Mouse (Mus musculus) layer of hippocampus, postnatal 10 days (tissue): ENCODE measurements at regions not wholly inside any gene's neighbourhood (a gene's known extent, or its start where the extent isn't known, plus 50 kb on each side); places are given as distances from the start of the nearest gene placed in this dataset.
"Not testable (repeated sequence)": the region's sequence is repeated elsewhere in the genome, so short reads cannot be mapped to it uniquely, and the experiment has no call there.

ENCODE experiments used
- DNase-seq, 2 experiments: peaks; one replicate each; pipeline ENCODE4 v3.0.0; 2021; ENCODE audit warnings: low spot score in 2 of 2

DNA sequence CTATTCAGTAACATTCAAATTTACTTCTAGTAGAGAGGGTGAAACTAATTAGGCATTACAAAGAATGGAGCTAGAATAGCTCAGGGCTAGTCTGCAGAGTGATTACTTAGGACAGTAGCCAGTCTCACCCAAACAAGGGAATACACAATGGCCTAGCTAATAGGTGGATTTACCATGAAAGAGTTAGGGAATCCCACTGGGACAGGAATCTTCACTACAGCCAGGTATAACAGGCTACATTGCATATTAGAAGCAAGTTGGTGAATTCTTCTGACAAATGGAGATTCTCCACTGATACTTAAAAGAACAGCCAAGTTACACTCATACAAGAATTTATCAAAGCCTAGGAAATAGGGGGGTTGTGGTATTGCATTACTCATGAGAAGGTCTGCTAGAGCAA is 670.2 kb upstream of the Chrm3 start:
- not testable (repeated sequence) for DNase-seq

GRCm38 (mm10) chr13:11030381-11030780 is 669.7 kb upstream of the Chrm3 start:
- DNase-seq, result no peak

DNA sequence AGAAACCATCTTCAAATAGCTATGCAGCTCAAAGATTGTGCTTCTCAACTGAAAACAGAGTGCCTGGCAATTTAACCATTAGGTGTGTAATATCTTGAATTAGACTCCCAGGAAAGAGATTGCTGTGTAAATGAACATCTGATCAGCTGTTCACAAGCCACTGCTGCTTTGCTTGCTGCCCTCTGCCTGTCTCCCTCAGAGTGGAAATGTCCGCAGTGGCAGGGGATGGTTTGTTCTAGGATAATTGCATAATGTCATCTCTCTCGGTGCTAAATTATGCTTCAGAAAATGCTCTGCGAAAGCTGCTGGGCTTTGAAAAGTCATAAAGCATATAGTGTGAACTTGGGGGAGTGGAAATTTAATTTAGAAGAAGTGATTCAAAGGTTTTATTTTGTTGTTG is 665.3 kb upstream of the Chrm3 start:
- no peak for DNase-seq

GRCm38 (mm10) chr13:11024441-11024840 is 663.8 kb upstream of the Chrm3 start:
- DNase-seq, result no peak

- DNase-seq, result no peak
Measured at GRCm38 (mm10) chr13:11017584-11017983, 656.9 kb upstream of the Chrm3 start.

- no peak for DNase-seq
Measured at GRCm38 (mm10) chr13:11005374-11005773, 644.7 kb upstream of the Chrm3 start.

GRCm38 (mm10) chr13:10991151-10991550 is 630.5 kb upstream of the Chrm3 start:
- no peak for DNase-seq

DNA sequence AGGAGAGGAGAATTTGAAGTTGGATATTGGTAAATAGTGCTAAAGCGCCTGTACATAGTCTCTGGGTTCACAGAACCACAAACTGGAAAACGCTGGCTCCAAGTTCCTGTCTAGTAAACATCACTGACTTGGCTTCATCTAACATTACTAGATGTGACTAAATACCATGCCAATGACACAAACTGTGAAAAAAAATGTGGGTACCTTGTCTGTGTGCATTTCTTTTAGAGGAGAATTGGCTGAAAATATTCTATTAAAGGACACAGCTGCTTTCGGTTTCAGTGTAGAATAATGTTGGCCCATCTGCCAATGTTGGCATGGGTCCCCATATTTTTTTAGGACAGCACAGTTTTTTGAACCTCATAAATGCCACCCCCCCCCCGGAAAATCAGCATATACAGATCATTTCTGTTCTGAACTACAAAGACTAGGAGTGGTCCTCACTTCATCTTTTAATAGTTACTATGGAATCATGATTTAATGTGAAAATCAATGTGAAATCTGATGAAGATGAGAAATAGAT is 629.9 kb upstream of the Chrm3 start:
- DNase-seq, result no peak

GRCm38 (mm10) chr13:10989095-10989814 is 628.6 kb upstream of the Chrm3 start:
- no peak for DNase-seq

- no peak for DNase-seq
Measured at GRCm38 (mm10) chr13:10983736-10984135, 623.1 kb upstream of the Chrm3 start.

- DNase-seq, result no peak
Measured at GRCm38 (mm10) chr13:10982543-10982942, 621.9 kb upstream of the Chrm3 start.

- no peak for DNase-seq
Measured at GRCm38 (mm10) chr13:10971932-10972331, 611.3 kb upstream of the Chrm3 start.

DNA sequence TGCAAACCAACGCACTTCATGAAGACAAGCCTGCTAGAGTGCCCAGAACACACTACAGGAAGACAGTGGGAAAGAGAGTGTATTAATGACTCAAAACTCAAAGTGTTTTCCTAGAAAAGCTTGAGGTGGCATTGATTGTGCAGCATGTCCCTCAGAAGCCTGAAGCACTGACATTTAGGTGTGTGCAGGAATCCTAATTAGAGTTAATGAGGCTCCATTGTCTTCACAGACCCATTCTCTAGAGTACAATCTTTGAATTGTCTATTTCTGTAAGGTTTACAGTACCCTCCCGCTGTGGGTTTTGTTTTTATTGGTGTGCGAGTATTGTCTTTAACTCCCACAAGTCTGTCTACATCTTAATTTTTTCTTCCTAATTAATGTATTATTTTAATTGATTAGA is 610.1 kb upstream of the Chrm3 start:
- no peak for DNase-seq

DNA sequence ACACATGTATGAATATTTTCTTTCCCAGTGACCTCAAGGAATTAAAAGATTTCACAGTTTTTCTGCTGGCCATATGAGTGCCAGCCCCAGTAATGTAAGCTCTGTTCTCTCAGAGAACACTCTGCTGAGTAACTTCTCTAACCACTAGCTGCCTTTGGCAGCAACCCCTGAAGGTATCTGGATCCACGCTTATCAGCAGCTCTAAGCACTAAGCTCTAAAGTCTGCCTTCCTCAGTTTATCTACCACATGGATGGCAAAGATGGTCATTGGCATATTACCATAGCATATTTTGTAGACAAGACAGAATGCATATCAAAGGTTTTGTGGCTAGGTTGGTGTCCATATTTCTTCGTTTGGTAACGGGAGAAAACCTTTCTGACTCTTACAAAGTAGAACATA is 592.3 kb upstream of the Chrm3 start:
- DNase-seq, result no peak

DNA sequence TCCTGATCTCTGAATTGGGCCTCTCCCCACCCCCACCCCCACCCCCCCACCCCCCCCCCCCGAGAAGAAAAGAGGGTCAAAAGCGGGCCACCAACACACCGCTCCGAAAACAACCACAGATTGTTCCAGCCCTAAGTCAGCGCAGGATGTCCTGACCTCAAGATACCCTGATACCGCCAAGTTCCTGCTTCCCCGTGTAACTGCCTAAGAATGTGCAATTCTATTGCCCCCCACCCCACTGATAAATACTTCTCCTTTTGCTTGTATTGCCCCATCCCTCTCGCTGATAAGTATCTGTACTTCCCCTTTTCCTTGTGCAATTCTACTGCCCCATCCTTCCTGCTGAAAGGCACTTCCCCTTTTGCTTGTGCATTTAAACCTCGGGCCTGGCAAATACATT is 590.0 kb upstream of the Chrm3 start:
- not testable (repeated sequence) for DNase-seq

DNA sequence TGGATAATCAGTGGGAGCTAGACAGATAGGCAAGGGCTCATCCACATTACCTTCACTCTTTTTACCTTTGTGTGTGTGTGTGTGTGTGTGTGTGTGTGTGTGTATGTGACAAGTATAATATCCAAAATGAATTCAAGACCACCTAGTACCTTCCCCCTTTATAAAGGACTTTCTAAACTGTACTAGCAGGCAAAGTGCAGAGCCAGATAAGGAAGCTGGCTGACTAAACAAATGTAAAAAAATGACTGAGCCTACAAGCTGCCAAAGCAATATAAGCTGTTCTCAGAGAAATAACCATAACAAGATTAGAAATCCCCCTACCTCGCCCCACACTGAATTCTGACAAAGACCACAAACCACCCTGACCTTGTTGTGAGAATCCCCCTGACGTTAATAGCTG is 586.8 kb upstream of the Chrm3 start:
- DNase-seq, result no peak

DNA sequence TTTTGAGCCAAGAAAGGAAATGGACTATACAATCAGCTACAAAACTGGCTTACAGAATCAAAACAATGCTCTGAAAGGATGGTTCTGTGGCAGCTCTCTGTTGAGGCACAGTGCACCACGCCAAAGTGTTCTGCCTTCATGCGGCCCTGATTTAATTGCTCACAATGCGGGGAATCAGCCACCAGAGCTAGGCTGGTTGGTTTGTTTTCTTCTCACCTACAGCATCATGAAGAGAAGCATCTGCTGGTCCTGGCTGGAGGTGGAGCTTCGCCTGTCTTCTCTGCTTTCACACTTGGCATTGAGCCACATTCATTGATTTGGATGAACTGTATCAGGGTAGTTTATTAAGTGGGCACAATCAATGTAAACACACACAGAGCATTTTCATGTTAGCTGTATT is 583.2 kb upstream of the Chrm3 start:
- DNase-seq, result peak in 1 of 2 experiments; percentile 13

GRCm38 (mm10) chr13:10942031-10942655 is 581.5 kb upstream of the Chrm3 start:
- DNase-seq, result peak; percentile 44 to 54

DNA sequence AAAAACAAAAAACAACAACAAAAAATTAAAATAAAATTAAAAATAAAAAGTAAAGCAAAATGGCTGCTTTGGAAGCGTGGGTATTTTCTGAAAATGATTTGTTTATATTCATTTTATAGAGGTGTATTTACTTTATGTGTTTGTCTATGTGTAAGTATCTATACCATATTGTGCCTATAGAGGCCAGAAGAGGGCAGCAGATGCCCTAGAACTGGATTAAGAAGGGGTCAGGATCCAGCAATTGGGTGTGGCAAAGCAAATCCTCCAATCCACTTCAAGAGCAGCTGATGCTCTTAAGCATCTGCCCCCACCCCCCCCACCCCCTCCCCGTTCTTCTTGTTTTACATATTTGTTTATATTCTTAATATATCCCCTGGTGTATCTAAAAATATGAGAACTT is 577.6 kb upstream of the Chrm3 start:
- no peak for DNase-seq

GRCm38 (mm10) chr13:10930741-10931140 is 570.1 kb upstream of the Chrm3 start:
- DNase-seq, result no peak

- no peak for DNase-seq
Measured at GRCm38 (mm10) chr13:10914377-10914776, 553.7 kb upstream of the Chrm3 start.

- peak in 1 of 2 experiments; percentile 9 for DNase-seq
Measured at GRCm38 (mm10) chr13:10909122-10909751, 548.6 kb upstream of the Chrm3 start.
